Mouse (Mus musculus): ENCODE results near the gene Bcl2l1.

GRCm38 (mm10) chr2:152787543-152787942 lies 44.0 kb downstream of the Bcl2l1 start:
- TF ChIP-seq CTCF (IDR thresholded peaks at IDR 0.05; ENCODE audit: insufficient read depth, low read length) = no peak
- no peak for TF ChIP-seq POLR2A (IDR thresholded peaks at IDR 0.05; ENCODE audit: borderline replicate concordance, extremely low read depth, low read depth, low read length)

Measured in lung, adult 2 months (tissue).